Mouse (Mus musculus) spleen, adult 12 weeks (tissue): ENCODE data around the gene Itgb2.

Experiments
- DNase-seq: peaks from one replicate; pipeline ENCODE4 v3.0.0; 2022; ENCODE audit warnings: low spot score

The Itgb2 gene

GRCm38 (mm10) chr10:77530140-77530539 is at the start of gene Itgb2:
Itgb2 (plus strand) TSS chr10:77530252.
- DNase-seq: peak; percentile 31

- DNase-seq: no peak
Measured at GRCm38 (mm10) chr10:77481814-77482213, 48.2 kb upstream of the Itgb2 start.

- DNase-seq: peak; percentile 8
Measured at GRCm38 (mm10) chr10:77484205-77484935, 45.7 kb upstream of the Itgb2 start.

GRCm38 (mm10) chr10:77485786-77486185 is 44.3 kb upstream of the Itgb2 start:
- DNase-seq: no peak

- no peak for DNase-seq
Measured at GRCm38 (mm10) chr10:77488168-77488567, 41.9 kb upstream of the Itgb2 start.

GRCm38 (mm10) chr10:77491585-77491984 is 38.5 kb upstream of the Itgb2 start:
- no peak for DNase-seq

- DNase-seq: no peak
Measured at GRCm38 (mm10) chr10:77492885-77493284, 37.2 kb upstream of the Itgb2 start.

- DNase-seq: no peak
Measured at GRCm38 (mm10) chr10:77497185-77497584, 32.9 kb upstream of the Itgb2 start.

- DNase-seq: no peak
Measured at GRCm38 (mm10) chr10:77498254-77498653, 31.8 kb upstream of the Itgb2 start.

GRCm38 (mm10) chr10:77500636-77501035 is 29.4 kb upstream of the Itgb2 start:
- no peak for DNase-seq

- DNase-seq: no peak
Measured at GRCm38 (mm10) chr10:77502967-77503922, 26.8 kb upstream of the Itgb2 start.

- DNase-seq: no peak
Measured at GRCm38 (mm10) chr10:77504143-77504542, 25.9 kb upstream of the Itgb2 start.

GRCm38 (mm10) chr10:77506526-77506925 is 23.5 kb upstream of the Itgb2 start:
- no peak for DNase-seq

- DNase-seq: no peak
Measured at GRCm38 (mm10) chr10:77506961-77507577, 23.0 kb upstream of the Itgb2 start.

- DNase-seq: no peak
Measured at GRCm38 (mm10) chr10:77507779-77508178, 22.3 kb upstream of the Itgb2 start.

GRCm38 (mm10) chr10:77508744-77509143 is 21.3 kb upstream of the Itgb2 start:
- no peak for DNase-seq

GRCm38 (mm10) chr10:77509403-77510187 is 20.5 kb upstream of the Itgb2 start:
- peak; percentile 56 for DNase-seq

- DNase-seq: no peak
Measured at GRCm38 (mm10) chr10:77510225-77510982, 19.6 kb upstream of the Itgb2 start.

- DNase-seq: peak; percentile 86
Measured at GRCm38 (mm10) chr10:77515385-77516348, 14.4 kb upstream of the Itgb2 start, which contains the start of gene Fam207a. Fam207a (minus strand) TSS chr10:77515785.
